Mouse (Mus musculus) cerebellum, postnatal 36 days (tissue): ENCODE measurements around the gene Cdiptos.
A peak's percentile ranks its signal among the peaks of the same experiment; 100 is the strongest.

ENCODE experiments used
- DNase-seq, 2 experiments: peaks; one replicate each; pipeline ENCODE4 v3.0.0; 2021 to 2022; ENCODE audit warnings: mixed read lengths in 2 of 2

The Cdiptos gene

DNA sequence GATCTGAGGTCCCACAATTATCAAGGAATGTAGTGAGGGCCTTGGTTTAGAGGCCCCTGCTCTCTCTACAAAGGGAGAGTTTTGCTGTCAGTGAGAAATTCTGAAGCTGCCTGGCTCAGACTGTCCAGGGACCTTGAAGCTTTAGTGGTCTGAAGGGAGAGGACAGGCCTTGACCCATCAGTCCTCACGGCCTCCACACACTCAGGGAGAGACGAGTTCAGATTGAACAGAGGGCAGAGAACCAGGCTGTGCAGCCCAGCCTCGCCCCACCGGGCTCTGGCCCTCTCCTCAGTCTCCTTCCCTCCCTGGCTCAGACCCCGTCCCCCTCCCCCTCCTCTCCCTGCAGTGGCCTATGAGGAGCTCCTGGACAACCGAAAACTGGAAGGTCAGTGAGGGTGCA is 8.5 kb downstream of the Cdiptos start:
- DNase-seq, result no peak

DNA sequence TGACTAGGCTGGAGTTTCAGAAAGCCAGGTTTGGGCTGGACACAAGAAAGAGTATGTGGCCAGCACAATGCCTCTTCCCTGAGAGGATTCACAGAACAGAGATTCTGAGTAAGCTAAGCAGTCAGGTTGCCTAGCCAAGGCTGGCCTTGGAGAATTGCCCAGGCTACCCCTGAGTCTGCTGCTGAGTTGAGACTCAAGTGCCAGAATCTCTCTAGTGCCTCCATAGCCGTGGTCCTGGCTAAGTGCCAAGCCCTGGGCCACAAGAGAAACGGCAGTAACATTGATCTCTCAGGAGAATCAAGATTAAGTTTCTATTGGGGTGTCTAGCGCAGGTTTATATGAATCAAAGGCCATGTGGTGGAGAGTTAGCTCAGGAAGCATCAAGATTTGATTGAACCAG is 10.3 kb downstream of the Cdiptos start:
- peak; percentile 77 to 79 for DNase-seq

GRCm38 (mm10) chr7:126963548-126964286 is 12.2 kb downstream of the Cdiptos start:
- DNase-seq, result peak in 1 of 2 experiments; percentile 50

DNA sequence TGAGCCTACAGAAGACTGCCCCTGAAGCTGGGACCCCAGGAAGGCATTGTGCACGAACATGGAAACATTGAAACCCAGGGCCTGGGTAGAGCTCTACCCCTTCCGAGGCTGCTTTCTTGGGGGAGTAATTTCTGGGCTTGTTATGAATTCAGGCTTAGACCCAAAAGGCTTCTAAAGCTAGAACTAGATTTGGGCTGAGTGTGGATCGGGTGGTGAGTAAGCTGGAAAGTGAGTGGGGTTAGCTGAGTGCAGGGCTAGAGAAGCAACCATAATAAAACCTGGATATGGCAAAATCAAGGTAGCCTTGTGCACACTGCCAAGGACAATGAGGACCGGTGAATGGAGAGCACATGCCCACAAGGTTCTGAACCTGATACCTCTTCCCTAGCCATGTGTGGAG is 13.9 kb downstream of the Cdiptos start:
- no peak for DNase-seq

DNA sequence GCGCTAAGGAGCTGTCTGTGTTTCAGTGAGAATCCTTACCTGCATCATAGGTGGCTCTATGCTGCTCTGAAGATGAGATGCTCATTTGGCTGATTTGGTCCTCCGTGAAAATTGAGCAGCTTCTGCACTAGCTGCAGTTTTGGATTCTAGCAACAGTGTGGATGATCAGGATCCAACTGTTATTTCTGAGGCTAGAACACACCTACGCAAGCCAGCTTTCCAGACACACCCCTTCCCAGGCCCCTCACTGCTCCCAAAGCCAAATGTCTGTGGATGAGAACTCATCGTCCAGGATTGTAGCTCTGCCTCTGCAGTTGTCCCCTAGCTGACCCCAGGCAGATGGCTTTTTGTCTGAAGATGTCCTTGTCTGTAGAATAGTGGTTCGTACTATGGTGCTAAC is 14.8 kb downstream of the Cdiptos start:
- no peak for DNase-seq

GRCm38 (mm10) chr7:126959780-126960179 is 16.1 kb downstream of the Cdiptos start:
- no peak for DNase-seq

- no peak for DNase-seq
These were observed 20.8 kb downstream of the Cdiptos start for GRCm38 (mm10) chr7:126955125-126955524.

DNA sequence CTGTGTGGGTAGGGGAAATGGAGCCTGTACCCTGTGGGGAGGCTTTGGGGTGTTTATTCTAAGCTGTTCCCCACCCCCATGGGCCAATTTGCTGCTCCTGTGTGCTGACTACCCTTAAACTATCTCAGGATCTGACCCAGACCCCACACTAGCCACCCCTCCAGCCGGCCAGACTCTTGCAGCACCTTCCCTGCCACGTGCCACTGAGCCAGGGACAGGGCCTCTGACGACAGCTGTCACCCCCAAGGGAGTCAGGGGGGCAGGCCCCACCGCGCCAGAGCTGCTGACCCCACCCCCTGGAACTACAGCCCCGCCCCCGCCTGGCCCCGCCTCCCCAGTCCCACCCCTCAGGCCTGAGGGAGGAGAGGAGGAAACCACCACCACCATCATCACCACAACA is 23.3 kb downstream of the Cdiptos start:
- DNase-seq, result no peak

- DNase-seq, result peak in 1 of 2 experiments; percentile 38
These were observed 24.2 kb downstream of the Cdiptos start for GRCm38 (mm10) chr7:126951741-126952140.

GRCm38 (mm10) chr7:126950647-126951615 is 25.0 kb downstream of the Cdiptos start:
- peak; percentile 45 to 55 for DNase-seq

GRCm38 (mm10) chr7:126949793-126950646 is 25.9 kb downstream of the Cdiptos start, which contains the start of gene Sez6l2:
TSS of gene Sez6l2 (plus strand) at chr7:126950563.
- DNase-seq, result peak; percentile 90 to 91

- DNase-seq, result no peak
These were observed 26.5 kb downstream of the Cdiptos start, which contains the start of gene Asphd1 for GRCm38 (mm10) chr7:126949403-126949792. TSS of gene Asphd1 (minus strand) at chr7:126949582.

DNA sequence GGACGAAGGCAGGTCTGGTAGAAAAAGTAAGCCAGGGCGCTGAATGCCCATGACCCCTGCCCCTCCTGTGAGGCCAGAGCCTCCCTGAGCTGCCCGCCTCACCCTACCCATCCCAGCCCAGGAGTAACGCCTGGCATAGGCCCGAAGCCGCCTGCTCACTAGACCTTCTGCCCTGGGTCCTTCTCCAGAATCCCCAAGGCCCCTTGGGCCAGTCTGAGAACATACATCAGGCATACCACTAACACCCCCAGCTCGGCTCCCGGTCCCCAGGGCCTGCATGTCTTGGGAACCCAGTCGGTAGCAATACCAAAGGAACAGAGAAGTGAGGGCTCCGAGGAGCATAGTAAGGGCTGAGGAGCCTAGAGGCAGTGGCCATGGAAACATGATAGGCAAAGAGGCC is 27.3 kb downstream of the Cdiptos start:
- no peak for DNase-seq

GRCm38 (mm10) chr7:126946530-126946929 is 29.4 kb downstream of the Cdiptos start:
- peak in 1 of 2 experiments; percentile 62 for DNase-seq

- no peak for DNase-seq
These were observed 34.1 kb downstream of the Cdiptos start for GRCm38 (mm10) chr7:126941801-126942200.

GRCm38 (mm10) chr7:126941171-126941570 is 34.7 kb downstream of the Cdiptos start:
- DNase-seq, result no peak

- DNase-seq, result no peak
These were observed 43.2 kb downstream of the Cdiptos start for GRCm38 (mm10) chr7:126932652-126933051.

DNA sequence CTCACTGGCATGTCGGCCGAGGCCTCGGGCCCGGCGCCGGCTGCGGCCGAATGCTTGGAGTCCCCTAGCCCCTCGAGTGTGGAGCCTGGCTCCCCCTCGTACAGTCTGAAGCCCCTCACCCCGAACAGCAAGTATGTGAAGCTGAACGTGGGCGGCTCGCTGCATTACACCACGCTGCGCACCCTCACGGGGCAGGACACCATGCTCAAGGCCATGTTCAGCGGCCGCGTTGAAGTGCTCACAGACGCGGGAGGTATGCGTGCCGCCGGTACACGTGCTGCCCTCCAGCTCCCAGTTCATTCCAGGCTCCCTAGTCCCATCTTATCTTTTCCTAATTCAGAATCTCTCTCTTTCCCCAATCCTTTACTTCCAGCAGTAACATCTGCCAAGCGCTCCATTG is 46.9 kb downstream of the Cdiptos start:
- no peak for DNase-seq

DNA sequence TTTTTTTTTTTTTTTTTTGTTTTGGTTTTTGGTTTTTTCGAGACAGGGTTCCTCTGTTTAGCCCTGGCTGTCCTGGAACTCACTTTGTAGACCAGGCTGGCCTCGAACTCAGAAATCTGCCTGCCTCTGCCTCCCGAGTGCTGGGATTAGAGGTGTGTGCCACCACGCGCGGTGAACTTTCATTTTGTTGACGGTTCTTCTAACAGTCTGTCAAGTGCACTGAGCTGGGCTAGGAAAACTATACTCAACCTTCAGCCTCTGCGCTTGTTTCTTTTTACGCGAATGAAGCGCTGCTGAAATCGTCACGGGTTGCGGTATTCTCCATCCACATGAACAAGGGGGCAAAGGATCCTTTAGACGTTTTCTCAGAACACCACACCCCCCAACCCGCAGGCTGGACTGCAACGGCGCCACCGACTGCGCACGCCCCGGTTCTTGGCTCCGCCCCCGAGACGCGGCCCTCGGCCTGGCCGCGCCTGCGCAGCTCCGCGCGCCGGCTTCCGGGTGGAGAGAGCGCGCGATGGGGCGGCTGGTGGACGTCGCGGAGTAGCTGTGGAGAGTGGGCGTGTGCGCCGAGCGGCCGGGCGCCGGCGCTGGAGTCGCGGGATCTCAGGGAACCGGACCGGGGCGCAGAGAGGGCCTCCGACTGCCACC is 47.4 kb downstream of the Cdiptos start, which contains the start of gene Kctd13:
Kctd13 (plus strand) TSS at position 496 of the 654 bp plus-strand sequence.
- peak; percentile 90 to 93 for DNase-seq

- DNase-seq, result no peak
These were observed 49.6 kb downstream of the Cdiptos start for GRCm38 (mm10) chr7:126926299-126926698.

- no peak for DNase-seq
These were observed 51.9 kb downstream of the Cdiptos start for GRCm38 (mm10) chr7:126923999-126924398.

- DNase-seq, result no peak
These were observed 53.3 kb downstream of the Cdiptos start, which contains the start of gene Tmem219 for GRCm38 (mm10) chr7:126922624-126923060. TSS of gene Tmem219 (minus strand) at chr7:126922917.
